Mouse (Mus musculus): ENCODE measurements around the gene Ssbp4.

- no peak for TF ChIP-seq ZC3H11A (IDR thresholded peaks at IDR 0.05; ENCODE audit: borderline replicate concordance, low read depth, low read length)
- TF ChIP-seq HCFC1 (IDR thresholded peaks at IDR 0.05; ENCODE audit: borderline replicate concordance, insufficient read depth, low read length), result no peak
These were observed 54.9 kb downstream of the Ssbp4 start for GRCm38 (mm10) chr8:70553740-70554139.

Measured in ES-E14 (cell line).